Mouse (Mus musculus) lung, embryonic 14.5 days (tissue): Measurements from ENCODE around the gene Spag6. TPM values are rescaled to one million over a fixed set of nuclear protein-coding genes. Genes with fewer than 3 reads are reported as not detected.

Experiments used
- ATAC-seq: fragments of 200-750 bp; cut with Nextera tagmentation; 2 replicates; pipeline ENCODE4 v1.8.0; 2017; ENCODE audit warnings: mild to moderate bottlenecking, moderate TSS enrichment, moderate library complexity; ENCODE audit not compliant: insufficient read depth
- DNase-seq: peaks from one replicate; pipeline ENCODE4 v3.0.0-alpha.2; 2015
- H3K27ac ChIP-seq: fragments of 300-500 bp; sonication (generic); 2 replicates; pipeline ENCODE4 v1.5.1; 2014; ENCODE audit warnings: low read depth, mild to moderate bottlenecking, moderate library complexity
- H3K27me3 ChIP-seq: fragments of 300-500 bp; sonication (generic); 2 replicates; pipeline ENCODE4 v1.6.1; 2014; ENCODE audit warnings: low read length, control low read depth; ENCODE audit not compliant: insufficient read depth
- H3K36me3 ChIP-seq: fragments of 300-500 bp; sonication (generic); 2 replicates; pipeline ENCODE4 v1.6.1; 2014; ENCODE audit warnings: control low read depth; ENCODE audit not compliant: insufficient read depth
- H3K4me1 ChIP-seq: fragments of 300-500 bp; sonication (generic); 2 replicates; pipeline ENCODE4 v1.6.1; 2014; ENCODE audit warnings: antibody characterized with exemption, control low read depth; ENCODE audit not compliant: insufficient read depth
- H3K4me2 ChIP-seq: fragments of 300-500 bp; sonication (generic); 2 replicates; pipeline ENCODE4 v1.6.1; 2014; ENCODE audit warnings: mild to moderate bottlenecking
- H3K4me3 ChIP-seq: fragments of 300-500 bp; sonication (generic); 2 replicates; pipeline ENCODE4 v1.5.1; 2014; ENCODE audit warnings: low read depth, low read length
- H3K9ac ChIP-seq: fragments of 300-500 bp; sonication (generic); 2 replicates; pipeline ENCODE4 v1.6.1; 2014
- H3K9me3 ChIP-seq: fragments of 300-500 bp; sonication (generic); 2 replicates; pipeline ENCODE4 v1.6.1; 2016; ENCODE audit warnings: low read depth, low read length, control low read depth
- CTCF ChIP-seq: IDR thresholded peaks from 2 replicates; pipeline ENCODE4 v1.5.1; 2016; ENCODE audit warnings: antibody characterized with exemption, low read depth
- WGBS: fragments of 180-500 bp; shearing (Covaris S2); extraction: QIAGEN DNeasy Blood & Tissue Kit; methylation state at CpG from one replicate; pipeline ENCODE4 v1.1.7; 2014; 5-methylcytosine and 5-hydroxymethylcytosine counted together
- polyA plus RNA-seq: library from polyadenylated mRNA; unstranded; fragments of >200 nt; fragmentation: Nextera tagmentation; extraction: Ambion mirVana; gene quantifications from 2 replicates; pipeline ENCODE4 v1.2.1, GENCODE M21; 2014

Gene Spag6
- polyA plus RNA-seq, 1 experiment from 2014 or later, result 0.14 TPM

- H3K4me3 ChIP-seq, result no peak overlapping the region
- H3K27me3 ChIP-seq, result no peaks in the 10 kb centered on the region; the same call in 1 of the 2 replicates
- no peak overlapping the region for H3K4me2 ChIP-seq
- H3K4me1 ChIP-seq, result no peaks in the 10 kb centered on the region
- H3K9ac ChIP-seq, result no peak overlapping the region
- DNase-seq (no peak), ATAC-seq (no peak)
- 53% methylated on average over 3 of the region's 3 CpGs for WGBS
- no peaks in the 10 kb centered on the region for H3K36me3 ChIP-seq
- H3K9me3 ChIP-seq, result no peaks in the 10 kb centered on the region
- no peak overlapping the region for H3K27ac ChIP-seq
- TF ChIP-seq CTCF, result no peak
These were observed 16.5 kb downstream of the Spag6 start for GRCm38 (mm10) chr2:18710356-18710755.

- no peaks in the 10 kb centered on the region for H3K4me1 ChIP-seq
- H3K4me3 ChIP-seq, result no peak overlapping the region
- TF ChIP-seq CTCF, result no peak
- H3K9ac ChIP-seq, result no peak overlapping the region
- WGBS, result 71% methylated on average over 2 of the region's 2 CpGs
- H3K27me3 ChIP-seq, result no peaks in the 10 kb centered on the region; the same call in 1 of the 2 replicates
- no peak for ATAC-seq
- H3K27ac ChIP-seq, result no peak overlapping the region
- H3K9me3 ChIP-seq, result no peaks in the 10 kb centered on the region
- no peaks in the 10 kb centered on the region for H3K36me3 ChIP-seq
- DNase-seq, result no peak
- H3K4me2 ChIP-seq, result no peak overlapping the region
These were observed 19.2 kb downstream of the Spag6 start for GRCm38 (mm10) chr2:18713071-18713470.

GRCm38 (mm10) chr2:18714337-18714736, 20.5 kb downstream of the Spag6 start:
- no peak overlapping the region for H3K4me2 ChIP-seq
- H3K9me3 ChIP-seq, result no peaks in the 10 kb centered on the region
- H3K4me1 ChIP-seq, result no peaks in the 10 kb centered on the region
- no peaks in the 10 kb centered on the region for H3K36me3 ChIP-seq
- DNase-seq (no peak), ATAC-seq (no peak)
- no peak overlapping the region for H3K4me3 ChIP-seq
- H3K27ac ChIP-seq, result no peak overlapping the region
- no peaks in the 10 kb centered on the region; the same call in 1 of the 2 replicates for H3K27me3 ChIP-seq
- WGBS, result 68% methylated on average over 3 of the region's 3 CpGs
- H3K9ac ChIP-seq, result no peak overlapping the region
- TF ChIP-seq CTCF, result no peak

GRCm38 (mm10) chr2:18718521-18718920, 24.7 kb downstream of the Spag6 start:
- Histone ChIP-seq H3K9ac (no peak overlapping the region), H3K27ac (no peak overlapping the region), H3K4me1 (no peaks in the 10 kb centered on the region), H3K4me3 (no peak overlapping the region), H3K9me3 (no peaks in the 10 kb centered on the region), H3K36me3 (no peaks in the 10 kb centered on the region), H3K27me3 (no peaks in the 10 kb centered on the region; the same call in 1 of the 2 replicates), H3K4me2 (no peak overlapping the region)
- ATAC-seq (no peak), DNase-seq (no peak)
- TF ChIP-seq CTCF, result no peak
- WGBS, result 81% methylated on average over 4 of the region's 4 CpGs

- H3K4me3 ChIP-seq, result no peak overlapping the region
- H3K36me3 ChIP-seq, result no peaks in the 10 kb centered on the region
- no peaks in the 10 kb centered on the region for H3K9me3 ChIP-seq
- H3K4me2 ChIP-seq, result no peak overlapping the region
- H3K4me1 ChIP-seq, result no peaks in the 10 kb centered on the region
- H3K27me3 ChIP-seq, result no peaks in the 10 kb centered on the region
- ATAC-seq, result no peak
- 58% methylated on average over 3 of the region's 3 CpGs for WGBS
- no peak overlapping the region for H3K9ac ChIP-seq
- no peak overlapping the region for H3K27ac ChIP-seq
- DNase-seq, result no peak
- TF ChIP-seq CTCF, result no peak
These were observed 28.5 kb downstream of the Spag6 start for GRCm38 (mm10) chr2:18722208-18722830.

GRCm38 (mm10) chr2:18724462-18724861, 30.6 kb downstream of the Spag6 start:
- H3K9me3 ChIP-seq, result no peaks in the 10 kb centered on the region
- H3K4me2 ChIP-seq, result no peak overlapping the region
- no peaks in the 10 kb centered on the region for H3K27me3 ChIP-seq
- TF ChIP-seq CTCF, result no peak
- H3K4me1 ChIP-seq, result no peaks in the 10 kb centered on the region
- H3K27ac ChIP-seq, result no peak overlapping the region
- no peak for DNase-seq
- ATAC-seq, result no peak
- no peaks in the 10 kb centered on the region for H3K36me3 ChIP-seq
- H3K4me3 ChIP-seq, result no peak overlapping the region
- H3K9ac ChIP-seq, result no peak overlapping the region
- WGBS, result 69% methylated on average over 1 of the region's 1 CpGs

- 62% methylated on average over 4 of the region's 4 CpGs for WGBS
- H3K27ac ChIP-seq, result no peak overlapping the region
- no peaks in the 10 kb centered on the region for H3K27me3 ChIP-seq
- H3K4me3 ChIP-seq, result no peak overlapping the region
- no peaks in the 10 kb centered on the region for H3K9me3 ChIP-seq
- H3K36me3 ChIP-seq, result no peaks in the 10 kb centered on the region
- H3K4me1 ChIP-seq, result no peaks in the 10 kb centered on the region
- TF ChIP-seq CTCF, result no peak
- no peak overlapping the region for H3K4me2 ChIP-seq
- no peak overlapping the region for H3K9ac ChIP-seq
- DNase-seq (no peak), ATAC-seq (no peak)
These were observed 32.0 kb downstream of the Spag6 start for GRCm38 (mm10) chr2:18725880-18726279.
